Mouse (Mus musculus) CD4-positive, CD25-positive, alpha-beta regulatory T cell, adult 4 months (primary cell): ENCODE data around the gene Mcrs1. TPM values are rescaled to one million over a fixed set of nuclear protein-coding genes. Genes with fewer than 3 reads are reported as not detected.
"Not testable (repeated sequence)": the region's sequence is repeated elsewhere in the genome, so short reads cannot be mapped to it uniquely, and the experiment has no call there.

Experiments
- ATAC-seq: one replicate; pipeline ENCODE4 v1.8.0; 2017
- polyA plus RNA-seq, 2 experiments: library from polyadenylated mRNA; unstranded; fragments of 100-300 nt; shearing (Covaris generic); gene quantifications; one replicate each; pipeline ENCODE4 v1.2.1; 2017

The Mcrs1 gene
- 10 to 100 TPM; 51.4 to 62.3 TPM for polyA plus RNA-seq

DNA sequence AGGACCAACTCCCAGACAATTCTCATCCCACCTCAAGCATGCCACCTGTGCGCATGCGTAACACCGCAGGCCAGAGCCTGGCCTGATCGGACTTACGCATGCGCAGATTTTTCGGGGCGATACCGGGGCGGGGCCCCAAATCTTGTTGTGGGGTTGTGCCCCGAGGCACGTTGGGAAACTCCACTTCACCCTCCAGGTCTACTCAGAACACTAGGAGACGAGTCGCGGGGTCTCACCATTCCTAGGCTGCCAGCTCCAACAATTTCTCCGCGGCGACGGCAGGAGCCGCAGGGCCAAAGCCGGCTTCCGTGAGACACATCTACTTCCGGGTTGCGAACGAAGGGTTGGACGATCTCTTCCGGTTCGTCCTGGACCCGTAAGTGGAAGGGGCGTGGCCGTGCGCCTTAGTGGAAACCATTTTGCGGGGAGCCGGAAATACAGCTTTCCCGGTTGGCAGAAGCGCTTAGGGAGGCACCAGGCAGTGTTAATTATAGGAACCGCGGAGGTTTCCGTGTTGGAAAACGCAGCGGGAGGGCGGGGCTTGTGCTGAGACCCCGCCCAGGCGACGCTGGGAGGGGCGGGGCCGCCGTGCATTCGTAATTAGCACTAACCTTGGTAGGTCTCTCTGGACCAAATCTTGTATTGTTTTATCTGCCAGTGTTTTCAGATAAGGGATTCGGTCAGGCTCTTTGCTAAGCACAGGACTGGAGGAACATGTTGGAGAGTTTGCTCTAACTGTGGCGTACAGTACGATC lies at the start of gene Mcrs1:
Gene Mcrs1 (minus strand): TSS at position 336 of the 755 bp plus-strand sequence.
- ATAC-seq = peak; percentile 90

DNA sequence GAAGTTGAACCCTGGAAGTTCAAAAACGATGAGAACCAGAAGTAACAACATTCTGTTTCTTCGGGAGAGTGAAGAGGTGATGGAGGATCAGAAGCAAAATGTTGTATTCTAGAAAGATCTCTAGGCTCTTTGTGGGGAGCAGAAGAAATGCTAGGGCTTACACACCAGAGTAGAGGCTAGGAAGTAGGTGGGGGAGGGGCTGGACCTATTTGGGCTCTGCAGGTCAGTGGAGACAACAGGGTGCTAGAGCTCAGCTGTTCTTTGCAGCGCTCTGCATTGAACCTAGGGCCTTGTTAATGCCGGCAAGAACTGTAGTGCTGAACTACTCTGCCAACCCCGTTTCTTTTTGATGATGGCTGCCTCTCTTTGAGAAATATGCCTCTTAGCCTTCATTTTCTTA lies 44.5 kb upstream of the Mcrs1 start:
- no peak for ATAC-seq

DNA sequence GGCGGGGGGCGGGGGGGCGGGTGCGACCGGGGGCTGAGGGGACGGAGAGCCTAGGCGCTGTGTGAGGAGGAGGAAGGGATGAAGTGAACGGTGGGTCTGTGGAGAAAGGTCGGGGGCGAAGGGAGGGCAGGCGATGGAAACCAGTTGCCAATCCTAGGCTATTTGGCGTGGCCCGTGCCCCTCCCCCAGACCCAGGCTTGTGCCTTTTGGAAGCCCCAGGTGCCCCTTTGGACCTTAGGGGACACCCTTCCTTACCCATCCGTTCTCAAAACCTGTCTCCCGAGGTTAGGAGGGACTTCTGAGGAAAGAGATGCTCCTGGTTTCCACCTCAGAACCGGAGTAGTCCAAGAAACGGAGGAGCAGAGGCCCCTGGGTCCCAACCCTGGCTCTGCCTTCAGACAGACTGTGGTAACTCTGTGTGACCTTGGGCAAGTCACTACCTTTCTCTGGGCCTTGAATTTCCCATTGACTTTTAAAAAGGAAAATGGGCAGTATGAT lies 43.8 kb upstream of the Mcrs1 start, which contains the start of gene Fam186b:
Gene Fam186b (minus strand): TSS at position 405 of the 498 bp plus-strand sequence.
- no peak for ATAC-seq

- ATAC-seq = peak; percentile 83
Measured at GRCm38 (mm10) chr15:99294813-99295374, 43.1 kb upstream of the Mcrs1 start, which contains the start of gene Prpf40b. Prpf40b (plus strand) TSS chr15:99295087.

- ATAC-seq = peak; percentile 49
Measured at GRCm38 (mm10) chr15:99294287-99294686, 42.5 kb upstream of the Mcrs1 start.

- no peak for ATAC-seq
Measured at GRCm38 (mm10) chr15:99290586-99290985, 38.8 kb upstream of the Mcrs1 start.

GRCm38 (mm10) chr15:99285189-99285535 lies 33.4 kb upstream of the Mcrs1 start:
- no peak for ATAC-seq

DNA sequence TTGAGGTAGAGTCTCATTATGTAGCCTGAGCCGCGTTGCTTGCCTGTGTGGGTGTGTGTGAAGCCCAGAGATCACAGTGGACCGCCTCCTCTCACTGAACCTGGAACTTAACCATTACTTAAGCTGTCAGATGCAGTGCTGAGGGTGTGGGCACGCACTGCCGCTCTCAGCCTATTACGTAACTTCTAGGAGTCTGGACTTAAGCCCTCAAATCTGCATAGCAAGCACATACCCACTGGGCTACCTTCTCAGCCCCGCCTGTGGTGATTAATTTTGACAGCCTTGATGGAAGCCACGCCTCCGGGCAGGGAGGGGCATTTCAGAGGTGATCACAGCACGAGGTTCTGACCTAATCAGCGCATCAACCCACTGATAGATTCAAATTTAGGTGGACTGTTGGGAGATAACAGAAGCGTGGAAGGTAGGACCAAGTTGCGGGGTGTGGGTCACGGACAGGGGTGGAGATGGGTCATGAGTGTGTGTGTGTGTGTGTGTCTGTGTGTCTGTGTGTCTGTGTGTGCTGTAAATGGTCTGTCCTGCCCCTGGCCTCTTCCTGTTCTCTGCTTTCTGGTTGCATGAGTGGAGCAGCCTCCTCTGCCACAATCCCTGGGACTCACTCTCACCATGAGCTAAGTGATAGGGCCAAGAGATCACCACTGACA lies 32.9 kb upstream of the Mcrs1 start:
- ATAC-seq = peak; percentile 39

DNA sequence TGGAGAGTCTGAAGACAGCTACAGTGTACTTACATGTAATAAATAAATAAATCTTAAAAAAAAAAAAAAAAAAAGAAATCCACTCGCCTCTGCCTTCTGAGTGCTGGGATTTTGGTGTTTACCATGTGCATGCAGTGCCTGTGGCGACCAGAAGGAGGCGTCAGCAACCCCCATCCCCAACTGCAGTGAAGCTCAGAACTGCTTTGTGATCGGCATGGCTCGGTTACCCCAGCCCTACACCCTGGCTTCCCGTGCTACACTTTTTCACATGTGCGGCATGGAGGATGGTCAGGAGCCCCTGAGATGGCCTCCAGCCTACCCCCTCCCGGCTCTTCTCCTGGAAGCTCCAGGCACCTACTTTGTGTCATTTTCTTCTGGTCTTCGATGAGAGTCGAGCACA lies 31.7 kb upstream of the Mcrs1 start:
- no peak for ATAC-seq

- ATAC-seq = no peak
Measured at GRCm38 (mm10) chr15:99278271-99278670, 26.5 kb upstream of the Mcrs1 start.

DNA sequence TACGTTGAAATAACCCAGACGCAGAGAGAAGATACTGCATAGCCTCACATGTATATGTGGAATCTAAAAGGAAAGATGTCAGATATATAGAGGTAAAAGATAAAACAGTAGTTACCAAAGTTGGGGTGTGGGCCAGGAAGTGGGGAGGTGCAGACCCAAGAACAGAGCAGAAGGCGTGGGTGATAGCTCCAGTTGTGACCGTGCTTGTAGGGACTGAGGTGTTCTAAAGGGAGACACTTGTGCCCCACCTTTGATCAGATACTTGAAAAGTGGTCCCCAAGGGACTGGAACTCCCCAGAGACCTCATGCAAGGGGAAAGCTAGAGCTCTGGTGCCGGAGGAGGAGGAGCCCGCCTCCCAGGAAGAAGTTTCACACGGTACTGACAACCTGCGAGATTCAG lies 24.3 kb upstream of the Mcrs1 start:
- peak; percentile 81 for ATAC-seq

- peak; percentile 79 for ATAC-seq
Measured at GRCm38 (mm10) chr15:99265679-99266078, 13.9 kb upstream of the Mcrs1 start.

- ATAC-seq = no peak
Measured at GRCm38 (mm10) chr15:99264363-99264762, 12.6 kb upstream of the Mcrs1 start.

DNA sequence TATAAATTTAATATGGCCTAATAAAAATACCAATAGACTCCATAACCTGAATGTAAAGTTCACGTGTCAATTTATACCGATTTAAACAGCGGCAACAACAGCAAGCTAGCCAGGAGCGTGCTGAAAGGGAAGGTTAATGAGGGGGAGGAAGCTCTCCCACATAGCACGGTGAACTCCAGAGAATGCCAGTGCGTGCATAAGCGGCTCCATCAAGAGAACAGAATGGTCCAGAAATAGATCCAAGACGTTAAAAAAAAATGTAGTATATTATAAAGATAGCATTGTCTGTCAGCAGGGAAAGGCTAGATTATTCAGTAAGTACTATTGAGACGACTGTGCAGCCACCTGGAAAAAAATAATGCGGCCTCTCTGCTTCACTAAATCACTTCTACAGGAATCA lies 10.9 kb upstream of the Mcrs1 start:
- no peak for ATAC-seq

DNA sequence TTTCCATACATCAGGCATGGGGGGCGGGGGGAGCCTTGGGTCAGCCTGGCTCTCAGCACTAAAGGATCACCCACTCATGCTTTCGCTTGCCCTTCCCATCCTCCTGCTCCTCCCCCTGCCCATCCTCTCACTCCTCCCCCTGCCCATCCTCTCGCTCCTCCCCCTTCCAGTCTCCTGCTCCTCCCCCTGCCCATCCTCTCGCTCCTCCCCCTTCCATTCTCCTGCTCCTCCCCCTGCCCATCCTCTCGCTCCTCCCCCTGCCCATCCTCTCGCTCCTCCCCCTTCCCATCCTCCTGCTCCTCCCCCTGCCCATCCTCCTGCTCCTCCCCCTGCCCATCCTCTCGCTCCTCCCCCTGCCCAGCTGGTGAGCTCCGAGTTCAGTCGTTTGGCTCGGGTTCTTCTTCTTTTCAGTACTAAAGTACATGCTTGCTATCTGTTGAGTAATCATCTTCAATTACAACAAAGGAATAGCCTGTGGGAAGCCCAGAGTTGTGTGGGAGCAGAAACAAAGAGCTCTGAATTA lies 8.0 kb upstream of the Mcrs1 start:
- no peak for ATAC-seq

DNA sequence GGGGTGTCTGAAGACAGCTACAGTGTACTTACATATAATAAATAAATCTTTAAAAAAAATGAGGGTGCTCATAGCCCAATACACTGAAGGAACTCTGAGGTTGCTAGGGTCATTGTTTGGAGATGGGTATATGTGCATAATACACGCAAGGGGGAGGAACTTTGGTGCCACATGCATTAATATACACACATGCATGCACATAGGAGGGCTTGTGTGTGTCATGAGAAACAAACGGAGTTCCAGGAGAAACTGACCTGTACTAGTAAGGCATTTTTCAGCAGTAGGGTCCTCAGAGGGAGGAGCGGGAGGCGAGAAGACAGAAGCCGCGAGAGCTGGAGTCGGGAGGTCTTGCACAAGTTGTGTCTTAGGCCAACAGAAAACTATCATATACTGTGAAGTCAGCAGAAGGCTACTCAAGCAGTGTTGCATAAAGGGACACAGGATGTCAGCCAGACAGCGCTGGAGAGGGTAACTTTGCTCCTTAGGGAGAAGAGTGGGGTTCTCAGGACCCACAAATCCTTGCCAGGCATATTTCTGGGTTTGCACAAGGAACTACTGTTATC lies 7.5 kb upstream of the Mcrs1 start:
- ATAC-seq = no peak

- no peak for ATAC-seq
Measured at GRCm38 (mm10) chr15:99255241-99255749, 3.5 kb upstream of the Mcrs1 start.

GRCm38 (mm10) chr15:99254477-99255005 lies 2.8 kb upstream of the Mcrs1 start:
- no peak for ATAC-seq

GRCm38 (mm10) chr15:99253772-99254171 lies 2.0 kb upstream of the Mcrs1 start:
- ATAC-seq = no peak

GRCm38 (mm10) chr15:99253175-99253479 lies 1.4 kb upstream of the Mcrs1 start:
- not testable (repeated sequence) for ATAC-seq

- ATAC-seq = no peak
Measured at GRCm38 (mm10) chr15:99252381-99253174, 817 bp upstream of the Mcrs1 start.

DNA sequence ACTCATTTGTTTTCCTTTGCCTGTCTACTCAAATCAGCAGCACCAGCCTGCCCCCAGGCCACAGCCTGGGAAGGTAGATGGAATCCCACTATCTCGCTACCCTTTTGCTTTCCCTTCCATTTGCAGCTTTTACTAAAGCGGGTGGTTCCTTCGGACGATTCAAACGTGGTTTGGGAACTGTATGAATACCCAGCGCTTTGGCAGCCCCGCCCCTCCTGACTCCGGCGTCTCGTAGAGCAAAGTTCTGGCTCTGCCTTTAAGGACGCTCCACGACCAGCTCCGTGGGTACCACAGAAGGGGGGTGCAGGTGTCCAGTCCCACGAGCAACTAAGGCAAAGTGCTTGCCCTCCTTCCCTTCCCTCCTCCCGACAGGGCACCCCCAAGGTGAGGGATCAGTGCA lies 650 bp downstream of the Mcrs1 start:
- peak; percentile 10 for ATAC-seq
